Mouse (Mus musculus) gastrocnemius, postnatal 36 days (tissue): ENCODE measurements around the gene Sdc4. TPM values are rescaled to one million over a fixed set of nuclear protein-coding genes. Genes with fewer than 3 reads are reported as not detected.

Source experiments
- total RNA-seq, 2 experiments: library from RNA; stranded (reverse); gene quantifications; 2 replicates each; pipeline ENCODE4 v1.2.3; 2021

Gene Sdc4
- total RNA-seq, 2 experiments from 2014 or later, result 36.5 to 50.3 TPM

Other genes with a start within 250 kb of the Sdc4 start
- gene Wfdc15a, start 243.8 kb downstream of the Sdc4 start, total RNA-seq, result not detected
- not detected for gene Wfdc15b, start 222.2 kb downstream of the Sdc4 start, total RNA-seq
- not detected for gene Svs2, start 205.4 kb downstream of the Sdc4 start, total RNA-seq
- gene Svs3b, start 187.2 kb downstream of the Sdc4 start, total RNA-seq, result not detected
- gene Svs4, start 165.4 kb downstream of the Sdc4 start, total RNA-seq, result not detected
- gene Svs3a, start 154.6 kb downstream of the Sdc4 start, total RNA-seq, result not detected
- not detected for gene Svs6, start 127.1 kb downstream of the Sdc4 start, total RNA-seq
- not detected for gene Svs5, start 111.1 kb downstream of the Sdc4 start, total RNA-seq
- gene Slpi, start 54.8 kb downstream of the Sdc4 start, total RNA-seq, result 1 to 10 TPM in 1 of 2 experiments, not detected in 1; 1.1 TPM
- not detected for gene Rbpjl, start 40.7 kb downstream of the Sdc4 start, total RNA-seq
- 1 to 10 TPM; 1.5 to 1.7 TPM for gene Matn4, start 38.7 kb downstream of the Sdc4 start, total RNA-seq
- 10 to 100 TPM; 17.2 to 20.3 TPM for gene Sys1, start 13.1 kb upstream of the Sdc4 start, total RNA-seq
- 1 to 10 TPM; 2.5 to 5.3 TPM for gene Gm20458, start 17.1 kb upstream of the Sdc4 start, total RNA-seq
- not detected for gene Trp53tg5, start 29.8 kb upstream of the Sdc4 start, total RNA-seq
- gene Dbndd2, start 42.2 kb upstream of the Sdc4 start, total RNA-seq, result 10 to 100 TPM; 24.6 to 25.8 TPM
- 10 to 100 TPM; 31.8 to 32.5 TPM for gene Pigt, start 53.6 kb upstream of the Sdc4 start, total RNA-seq
- gene Wfdc2, start 118.5 kb upstream of the Sdc4 start, total RNA-seq, result under 1 TPM in 1 of 2 experiments, not detected in 1; 0.71 TPM
- gene Spint3, start 129.6 kb upstream of the Sdc4 start, total RNA-seq, result not detected
- not detected for gene Wfdc6a, start 141.6 kb upstream of the Sdc4 start, total RNA-seq
- gene Eppin, start 149.7 kb upstream of the Sdc4 start, total RNA-seq, result not detected
- not detected for gene Wfdc6b, start 169.6 kb upstream of the Sdc4 start, total RNA-seq
- not detected for gene Wfdc8, start 169.7 kb upstream of the Sdc4 start, total RNA-seq
- gene Wfdc16, start 194.9 kb upstream of the Sdc4 start, total RNA-seq, result not detected
- not detected for gene Wfdc10, start 212.2 kb upstream of the Sdc4 start, total RNA-seq
- not detected for gene Wfdc9, start 212.7 kb upstream of the Sdc4 start, total RNA-seq
- not detected for gene Wfdc11, start 230.2 kb upstream of the Sdc4 start, total RNA-seq
- gene Wfdc13, start 241.2 kb upstream of the Sdc4 start, total RNA-seq, result not detected